Mouse (Mus musculus) CH12.LX (cell line): ENCODE measurements around the gene Rrp8.

Source experiments
- BHLHE40 ChIP-seq: IDR thresholded peaks from 2 replicates; pipeline ENCODE4 v1.6.1; 2011; ENCODE audit warnings: mild to moderate bottlenecking, low read depth, low read length, improper control_type of control experiment
- CTCF ChIP-seq, 2 experiments: IDR thresholded peaks in 1 of 2; conservative IDR thresholded peaks in 1 of 2; 2 replicates each; pipeline ENCODE4 v1.5.1; 2011 to 2012; ENCODE audit warnings: low read depth in 2 of 2, low read length in 2 of 2, improper control_type of control experiment in 1 of 2, inconsistent platforms in 1 of 2, mild to moderate bottlenecking in 1 of 2, moderate library complexity in 1 of 2
- E2F4 ChIP-seq: IDR thresholded peaks from 2 replicates; pipeline ENCODE4 v1.6.1; 2011; ENCODE audit warnings: low read depth, low read length, improper control_type of control experiment; ENCODE audit not compliant: insufficient replicate concordance
- ETS1 ChIP-seq: conservative IDR thresholded peaks from 2 replicates; pipeline ENCODE4 v1.6.1; 2012; ENCODE audit warnings: low read depth, mild to moderate bottlenecking, inconsistent platforms, low read length, improper control_type of control experiment, moderate library complexity
- GABPA ChIP-seq: IDR thresholded peaks from 2 replicates; pipeline ENCODE4 v1.6.1; 2012; ENCODE audit warnings: low read depth, low read length, improper control_type of control experiment, inconsistent platforms; ENCODE audit not compliant: insufficient replicate concordance
- HCFC1 ChIP-seq: IDR thresholded peaks from 2 replicates; pipeline ENCODE4 v1.6.1; 2012; ENCODE audit warnings: low read depth, mild to moderate bottlenecking, inconsistent platforms, low read length, improper control_type of control experiment
- MEF2A ChIP-seq: IDR thresholded peaks from 2 replicates; pipeline ENCODE4 v1.6.1; 2014; ENCODE audit warnings: low read depth, mild to moderate bottlenecking, inconsistent platforms, low read length, improper control_type of control experiment, borderline replicate concordance
- MYC ChIP-seq: IDR thresholded peaks from 2 replicates; pipeline ENCODE4 v1.6.1; 2011; ENCODE audit warnings: low read depth, mild to moderate bottlenecking, improper control_type of control experiment, low read length
- NRF1 ChIP-seq: IDR thresholded peaks from 2 replicates; pipeline ENCODE4 v1.6.1; 2014; ENCODE audit warnings: low read depth, mild to moderate bottlenecking, inconsistent platforms, low read length, improper control_type of control experiment, moderate library complexity
- POLR2A ChIP-seq: IDR thresholded peaks from 2 replicates; pipeline ENCODE4 v1.6.1; 2011; ENCODE audit warnings: low read depth, mild to moderate bottlenecking, improper control_type of control experiment, low read length
- SMC3 ChIP-seq: IDR thresholded peaks from 2 replicates; pipeline ENCODE4 v1.6.1; 2011; ENCODE audit warnings: low read depth, low read length, improper control_type of control experiment
- ZC3H11A ChIP-seq: IDR thresholded peaks from 2 replicates; pipeline ENCODE4 v1.6.1; 2012; ENCODE audit warnings: low read depth, mild to moderate bottlenecking, inconsistent platforms, low read length, improper control_type of control experiment
- ZKSCAN1 ChIP-seq: IDR thresholded peaks from 2 replicates; pipeline ENCODE4 v1.6.1; 2012; ENCODE audit warnings: low read depth, inconsistent platforms, low read length, improper control_type of control experiment, borderline replicate concordance

DNA sequence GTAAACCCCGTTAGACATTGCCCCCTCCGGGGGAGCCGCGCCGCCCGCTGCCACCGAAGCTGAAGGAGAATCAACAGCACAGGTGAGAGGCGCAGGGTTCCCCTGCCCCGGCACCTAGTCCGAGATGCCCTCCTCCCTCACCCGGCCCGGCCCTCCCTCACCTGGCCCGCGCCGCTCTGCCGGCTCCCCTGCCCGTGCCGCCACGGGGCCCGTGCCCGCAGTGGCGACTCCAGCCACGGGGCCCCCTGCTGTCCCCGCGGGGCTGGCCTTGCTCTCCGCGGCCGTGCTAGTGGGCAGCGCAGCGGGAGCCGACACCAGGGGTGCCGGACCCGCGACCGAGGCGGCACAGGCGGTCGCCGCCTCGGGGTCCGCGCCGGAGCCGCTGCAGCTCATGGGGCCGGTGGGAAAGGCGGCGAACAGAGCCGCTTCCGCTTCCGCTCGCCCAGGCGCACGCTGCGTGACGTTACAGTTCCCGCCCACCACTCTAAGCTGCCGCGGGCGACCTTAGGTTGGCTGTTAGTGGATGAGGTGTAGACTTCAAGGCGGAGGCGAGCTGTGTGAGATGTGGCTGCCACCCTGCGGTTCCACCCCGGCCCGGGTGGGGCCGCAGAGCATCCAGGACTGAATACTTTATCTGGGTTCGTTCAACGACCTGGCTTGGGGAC lies 6.9 kb upstream of the Rrp8 start, which contains the start of gene Taf10:
- TF ChIP-seq MEF2A = peak; percentile 58; the same call in 1 of the 2 replicates
- peak; percentile 60 for TF ChIP-seq SMC3
- peak; percentile 63; the same call in 1 of the 2 replicates for TF ChIP-seq MYC
- TF ChIP-seq CTCF (conservative IDR thresholded peaks at IDR 0.05 in 1 of 2, IDR thresholded peaks at IDR 0.05 in 1 of 2; ENCODE audit: low read depth in 2 of 2, low read length in 2 of 2) = peak in 1 of 2 experiments; percentile 65; a peak in 2 of 4 replicates
- 0 out of 2 replicates have a peak, but pooled peaks have one; percentile 61 for TF ChIP-seq E2F4
- no peak for TF ChIP-seq GABPA
- peak; percentile 61 for TF ChIP-seq NRF1
- TF ChIP-seq HCFC1 = peak; percentile 81
- TF ChIP-seq ZC3H11A = no peak
- TF ChIP-seq ETS1 = 0 out of 2 replicates have a peak, but pooled peaks have one; percentile 34
- no peak for TF ChIP-seq ZKSCAN1
- peak; percentile 83 for TF ChIP-seq POLR2A
- peak; percentile 58 for TF ChIP-seq BHLHE40
